Mouse (Mus musculus) ES-E14 (cell line): ENCODE data around the gene Pkn3. TPM values are rescaled to one million over a fixed set of nuclear protein-coding genes. Genes with fewer than 3 reads are reported as not detected.

Experiments
- DNase-seq: peaks from one replicate; pipeline ENCODE4 v3.0.0-alpha.2; 2013; ENCODE audit warnings: low read depth, low spot score
- H3K27ac ChIP-seq: 2 replicates; pipeline ENCODE4 v1.5.1; 2012; ENCODE audit warnings: low read depth, mild to moderate bottlenecking, low read length, moderate library complexity, mixed read lengths; ENCODE audit not compliant: poor library complexity, insufficient read depth, severe bottlenecking
- H3K36me3 ChIP-seq: 2 replicates; pipeline ENCODE4 v1.6.1; 2012; ENCODE audit warnings: mild to moderate bottlenecking, low read length, moderate library complexity, mixed read lengths; ENCODE audit not compliant: control insufficient read depth, poor library complexity, insufficient read depth, severe bottlenecking
- H3K4me1 ChIP-seq, 2 experiments: fragments of 150-350 bp in 1 of 2; sonication (generic) in 1 of 2; 2 replicates each; pipeline ENCODE4 v1.6.1; 2012; ENCODE audit warnings: low read length in 2 of 2, mild to moderate bottlenecking in 1 of 2, mixed read lengths in 1 of 2; ENCODE audit not compliant: control insufficient read depth in 2 of 2, insufficient read depth in 2 of 2, poor library complexity in 1 of 2
- H3K4me3 ChIP-seq, 2 experiments: fragments of 150-350 bp in 1 of 2; sonication (generic) in 1 of 2; 2 replicates each; pipeline ENCODE4 v1.5.1; 2012; ENCODE audit warnings: low read length in 2 of 2, low read depth in 1 of 2, mild to moderate bottlenecking in 1 of 2, mixed read lengths in 1 of 2; ENCODE audit not compliant: insufficient read depth in 1 of 2, poor library complexity in 1 of 2, severe bottlenecking in 1 of 2
- H3K9ac ChIP-seq: 2 replicates; pipeline ENCODE4 v1.6.1; 2012; ENCODE audit warnings: low read depth, mild to moderate bottlenecking, low read length, mixed read lengths; ENCODE audit not compliant: poor library complexity, insufficient read depth, severe bottlenecking
- H3K9me3 ChIP-seq: fragments of 150-350 bp; sonication (generic); 2 replicates; pipeline ENCODE4 v1.6.1; 2012; ENCODE audit warnings: low read depth, mild to moderate bottlenecking, low read length; ENCODE audit not compliant: control insufficient read depth, insufficient read depth
- CHD2 ChIP-seq: IDR thresholded peaks from 2 replicates; pipeline ENCODE4 v1.6.1; 2014; ENCODE audit warnings: mild to moderate bottlenecking, low read depth, low read length, inconsistent platforms
- HCFC1 ChIP-seq: IDR thresholded peaks from 2 replicates; pipeline ENCODE4 v1.6.1; 2012; ENCODE audit warnings: low read length, inconsistent platforms, borderline replicate concordance; ENCODE audit not compliant: insufficient read depth
- MAFK ChIP-seq: IDR thresholded peaks from 2 replicates; pipeline ENCODE4 v1.6.1; 2014; ENCODE audit warnings: mild to moderate bottlenecking, low read depth, low read length, inconsistent platforms; ENCODE audit not compliant: insufficient read depth
- ZC3H11A ChIP-seq: IDR thresholded peaks from 2 replicates; pipeline ENCODE4 v1.6.1; 2012; ENCODE audit warnings: low read depth, mild to moderate bottlenecking, inconsistent platforms, low read length, borderline replicate concordance
- ZNF384 ChIP-seq: IDR thresholded peaks from 2 replicates; pipeline ENCODE4 v1.6.1; 2012; ENCODE audit warnings: low read depth, low read length, inconsistent platforms
- in situ Hi-C, 2 experiments: fragments of 600-800 bp; cut with MboI; formaldehyde crosslinking; loops; one replicate each; pipeline ENCODE4 v1.15.1; 2025; ENCODE audit warnings: low sequenced_read_pairs in 2 of 2, inconsistent platforms in 1 of 2; ENCODE audit not compliant: unreplicated experiment in 2 of 2
- total RNA-seq: library from RNA; depleted of rRNA; stranded (reverse); fragments of 300-350 nt; gene quantifications from 2 replicates; pipeline ENCODE4 v1.2.3, GENCODE M21; 2012

Gene Pkn3
- total RNA-seq, 1 experiment, result 19.1 TPM

DNA sequence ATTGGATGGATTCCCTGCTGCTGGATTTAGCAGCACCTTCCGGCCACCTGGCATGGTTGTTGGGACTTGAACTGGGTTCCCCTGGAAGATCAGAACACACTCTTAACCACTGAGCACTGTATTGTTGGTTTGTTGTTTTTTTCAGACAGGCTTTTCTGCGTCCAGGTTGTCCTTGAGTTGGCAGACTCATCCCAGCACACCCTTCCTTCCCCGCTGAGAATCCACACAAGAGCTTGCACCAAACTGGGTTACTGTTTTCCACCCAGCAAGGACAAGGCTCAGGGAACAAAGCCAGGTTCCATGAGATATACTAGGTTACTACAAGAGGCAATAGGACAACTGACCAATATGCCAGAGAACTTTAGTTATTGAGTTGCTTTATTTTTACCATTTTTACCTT is 20.7 kb upstream of the Pkn3 start:
- no peaks in the 10 kb centered on the region for H3K9me3 ChIP-seq
- no peak overlapping the region for H3K4me3 ChIP-seq
- H3K9ac ChIP-seq, result no peak overlapping the region
- TF ChIP-seq ZC3H11A (no peak), ZNF384 (no peak), MAFK (no peak), HCFC1 (no peak), CHD2 (no peak)
- H3K36me3 ChIP-seq, result no peaks in the 10 kb centered on the region
- DNase-seq, result no peak
- H3K27ac ChIP-seq, result peak overlapping the region; percentile 5; the same call in 1 of the 2 replicates
- H3K4me1 ChIP-seq, result peaks cover 0 to 9% of the 10 kb centered on the region in 2 experiments
- in situ Hi-C loops, result no loop called here

DNA sequence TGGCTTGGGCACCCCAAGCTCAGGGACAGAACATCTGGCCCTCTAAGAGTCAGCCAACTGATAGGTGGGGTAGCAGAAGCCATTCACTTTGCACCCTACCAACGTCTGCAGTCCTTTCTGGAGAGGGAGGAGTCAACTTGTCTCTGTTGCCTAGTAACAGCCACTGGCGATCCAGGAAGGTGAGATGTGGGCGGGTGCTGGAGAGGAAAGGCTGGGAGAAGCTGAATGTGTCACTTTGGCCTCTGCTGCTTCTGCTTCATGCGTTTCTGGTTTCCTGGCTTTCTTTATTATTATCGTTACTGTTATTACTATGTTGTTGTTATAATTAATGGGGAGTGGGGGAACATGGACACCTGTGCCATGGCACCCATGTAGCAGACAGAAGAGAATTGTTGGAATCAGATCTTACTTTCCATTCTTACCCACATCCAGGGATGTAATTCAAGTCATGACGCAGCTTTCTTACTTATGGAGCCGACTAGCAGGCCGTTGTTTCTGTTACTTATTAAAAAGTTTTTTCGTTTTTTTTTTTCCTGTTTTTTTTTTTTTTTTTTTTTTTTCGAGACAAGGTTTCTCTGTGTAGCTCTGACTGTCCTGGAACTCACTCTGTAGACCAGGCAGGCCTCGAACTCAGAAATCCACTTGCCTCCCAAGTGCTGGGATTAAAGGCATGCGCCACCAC is 20.1 kb upstream of the Pkn3 start, which contains the start of gene Set:
TSS of gene Set (plus strand) at position 156 of the 682 bp plus-strand sequence.
- peak; percentile 85 for DNase-seq
- Histone ChIP-seq H3K4me3 (no peak within 1 kb of the TSS), H3K9me3 (no peaks in the 10 kb centered on the region), H3K9ac (no peak within 1 kb of the TSS), H3K4me1 (peaks cover 0 to 8% of the 10 kb centered on the region in 2 experiments), H3K36me3 (no peaks in the 10 kb centered on the region), H3K27ac (peak within 1 kb of the TSS; percentile 5; the same call in 1 of the 2 replicates)
- in situ Hi-C loops, result no loop called here
- no peak for TF ChIP-seq MAFK
- peak; percentile 68; the same call in 1 of the 2 replicates for TF ChIP-seq ZNF384

DNA sequence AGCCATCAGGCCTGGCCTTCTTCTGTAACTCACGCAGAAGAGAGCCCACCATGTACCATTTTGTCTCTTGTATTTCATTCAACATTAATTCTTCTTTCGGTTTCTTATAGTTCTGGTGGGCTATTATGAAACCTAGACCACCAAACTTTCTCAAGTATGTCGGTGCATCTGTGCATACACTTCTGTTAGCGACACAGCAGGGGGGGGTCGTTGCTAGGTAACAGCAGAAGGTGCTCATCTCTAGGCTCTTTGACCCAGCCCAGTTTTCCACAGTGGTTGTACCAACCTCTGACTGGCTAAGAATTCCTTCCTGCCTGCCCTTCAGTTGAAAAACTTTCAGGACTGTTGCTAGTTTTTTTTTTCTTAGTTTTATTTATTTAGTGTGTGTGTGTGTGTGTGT is 19.1 kb upstream of the Pkn3 start:
- no peaks in the 10 kb centered on the region for H3K9me3 ChIP-seq
- no peak overlapping the region for H3K4me3 ChIP-seq
- no peak overlapping the region for H3K9ac ChIP-seq
- in situ Hi-C loops, result no loop called here
- peak; percentile 69 for DNase-seq
- peaks cover 9% of the 10 kb centered on the region for H3K36me3 ChIP-seq
- peaks cover 0 to 6% of the 10 kb centered on the region in 2 experiments for H3K4me1 ChIP-seq
- no peak overlapping the region for H3K27ac ChIP-seq
- no peak for TF ChIP-seq HCFC1
- TF ChIP-seq ZNF384, result no peak
- no peak for TF ChIP-seq MAFK
- no peak for TF ChIP-seq ZC3H11A
- TF ChIP-seq CHD2, result no peak

DNA sequence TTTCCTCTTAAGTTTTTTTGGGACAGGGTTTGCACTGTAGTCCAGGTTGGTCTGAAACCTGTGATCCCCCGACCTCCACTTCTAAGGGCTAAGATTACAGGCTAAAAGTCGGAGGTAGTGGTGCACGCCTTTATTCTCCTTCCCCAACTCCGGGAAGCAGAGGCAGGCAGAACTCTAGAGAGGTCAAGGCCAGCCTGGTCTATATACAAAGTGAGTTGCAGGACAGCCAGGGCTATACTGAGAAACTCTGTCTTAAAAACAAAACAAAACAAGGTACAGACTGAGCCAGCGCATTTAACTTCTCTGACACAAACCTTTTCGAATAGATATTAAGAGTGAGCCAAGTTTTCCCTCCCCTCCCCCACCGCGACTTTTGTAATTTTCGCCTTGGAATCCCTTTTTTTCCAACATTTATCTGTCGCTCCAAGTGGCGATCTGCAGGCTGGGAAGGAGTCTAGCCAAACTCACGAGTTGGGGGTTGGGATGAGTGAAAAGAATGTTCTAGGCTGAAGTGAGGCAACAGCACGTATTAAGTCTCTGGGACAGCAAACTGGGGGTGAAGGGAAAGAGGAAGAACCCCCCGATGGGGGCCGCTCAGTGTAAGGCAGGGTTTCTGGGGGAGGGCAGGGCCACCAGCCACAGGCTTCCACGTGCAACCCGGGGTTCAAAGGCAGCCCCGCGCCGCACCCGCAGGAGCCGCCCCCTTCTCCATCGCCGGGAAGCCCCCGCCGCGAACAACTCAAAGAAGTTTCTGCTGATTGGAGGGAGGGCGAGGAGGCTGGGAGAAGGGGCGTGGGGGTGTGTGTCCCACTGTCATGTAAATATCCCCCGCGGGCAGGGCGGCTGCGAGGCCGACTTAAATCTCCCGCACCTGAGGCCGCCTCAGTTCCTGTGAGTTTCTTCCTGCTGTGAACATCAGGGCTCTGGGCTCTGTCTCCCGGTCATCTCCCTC is 16.0 kb upstream of the Pkn3 start:
- DNase-seq, result peak; percentile 97
- peak overlapping the region; percentile 93 for H3K9ac ChIP-seq
- no peaks in the 10 kb centered on the region for H3K9me3 ChIP-seq
- in situ Hi-C loops, result no loop called here
- H3K27ac ChIP-seq, result peak overlapping the region; percentile 91
- peak; percentile 39; the same call in 1 of the 2 replicates for TF ChIP-seq HCFC1
- TF ChIP-seq CHD2, result no peak
- H3K4me1 ChIP-seq, result peaks cover 0 to 6% of the 10 kb centered on the region in 2 experiments
- peaks cover 21% of the 10 kb centered on the region for H3K36me3 ChIP-seq
- H3K4me3 ChIP-seq, result peak overlapping the region; percentile 91 to 99
